Mouse (Mus musculus) CD4-positive, CD25-positive, alpha-beta regulatory T cell, adult 4 months (primary cell): ENCODE results near the gene Cntn1. TPM values are rescaled to one million over a fixed set of nuclear protein-coding genes. Genes with fewer than 3 reads are reported as not detected.

ENCODE experiments used
- ATAC-seq: one replicate; pipeline ENCODE4 v1.8.0; 2017
- polyA plus RNA-seq, 2 experiments: library from polyadenylated mRNA; unstranded; fragments of 100-300 nt; shearing (Covaris generic); gene quantifications; one replicate each; pipeline ENCODE4 v1.2.1; 2017

Gene Cntn1
- not detected for polyA plus RNA-seq

DNA sequence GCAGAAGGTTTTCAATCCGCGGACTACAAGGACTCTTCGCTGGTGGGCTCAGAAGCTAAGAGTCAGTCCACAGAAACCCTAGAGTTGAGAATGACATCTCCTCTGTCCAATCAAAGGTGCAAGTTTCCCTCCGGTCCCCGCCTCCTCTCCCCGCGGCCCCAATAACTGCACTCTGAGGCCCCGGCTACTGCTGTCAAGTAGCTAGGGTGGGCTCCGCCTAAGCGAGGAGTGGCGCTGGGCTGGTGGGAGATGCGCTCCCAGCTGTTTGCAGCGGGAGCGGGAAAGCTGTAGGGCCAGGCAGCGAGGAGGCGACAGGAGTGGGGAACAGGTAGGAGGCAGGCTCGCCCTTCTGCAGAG, at the start of gene Cntn1:
Cntn1 (plus strand) TSS at position 170 of the 357 bp plus-strand sequence.
- ATAC-seq = no peak

DNA sequence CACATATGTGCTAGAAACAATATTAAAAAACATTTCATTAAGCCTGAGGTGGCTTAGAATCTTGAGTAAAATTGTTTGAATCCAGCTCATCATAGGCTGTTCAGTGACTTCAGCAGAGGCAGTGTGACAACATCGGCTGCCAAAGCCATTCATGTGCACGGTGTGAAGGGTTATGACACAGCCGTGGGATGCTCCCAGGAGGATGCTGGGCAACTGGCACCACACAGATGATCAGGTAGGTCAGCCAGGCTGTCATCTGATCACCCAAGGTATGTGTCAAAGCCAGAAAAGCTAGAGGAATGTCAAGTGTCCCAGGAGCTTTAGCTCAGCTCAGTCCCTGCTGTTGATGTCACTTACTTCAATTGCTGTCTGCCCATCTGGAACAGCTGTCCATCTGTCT, 49.5 kb upstream of the Cntn1 start:
- no peak for ATAC-seq

DNA sequence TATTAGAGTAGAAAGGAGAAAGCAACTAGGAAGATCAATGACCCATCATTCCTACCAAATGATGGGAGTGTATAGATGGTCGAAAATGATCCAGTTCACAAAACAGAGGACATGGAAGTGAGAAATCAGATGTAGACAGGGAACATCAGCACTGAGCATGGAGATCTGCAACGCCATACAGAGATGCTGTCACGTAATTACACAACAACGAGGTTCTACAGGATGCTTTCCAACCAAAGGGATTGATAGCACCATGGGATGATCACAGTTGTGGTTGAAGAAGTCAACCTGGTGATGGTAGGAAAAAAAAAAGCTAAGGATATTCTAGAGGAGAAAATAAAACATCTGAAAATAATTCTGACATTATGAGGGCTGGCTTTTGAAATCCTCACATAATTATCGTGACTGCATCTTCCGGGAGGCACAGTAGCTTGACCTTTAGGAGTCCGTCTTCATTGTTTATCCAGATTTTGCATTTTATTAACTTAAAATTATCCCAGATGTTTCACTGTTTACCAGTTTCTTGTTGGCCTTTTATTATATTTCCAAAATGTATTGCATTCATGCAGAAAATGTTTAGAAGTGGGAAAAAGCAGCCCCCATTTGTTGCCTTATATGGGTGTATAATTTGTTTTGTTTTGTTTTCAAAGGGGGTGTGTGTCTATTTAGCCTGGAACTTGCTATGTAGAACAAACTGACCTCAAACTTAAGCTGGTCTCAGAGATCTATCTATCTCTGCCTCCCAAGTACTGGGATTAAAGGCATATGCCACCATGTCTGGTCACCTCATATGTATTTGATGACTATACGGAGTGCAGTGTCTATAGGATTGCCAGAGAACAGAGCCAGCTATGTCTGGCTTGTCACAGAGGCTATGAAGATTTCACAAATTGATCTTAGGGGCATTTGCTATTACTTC, 38.5 kb upstream of the Cntn1 start:
- no peak for ATAC-seq

DNA sequence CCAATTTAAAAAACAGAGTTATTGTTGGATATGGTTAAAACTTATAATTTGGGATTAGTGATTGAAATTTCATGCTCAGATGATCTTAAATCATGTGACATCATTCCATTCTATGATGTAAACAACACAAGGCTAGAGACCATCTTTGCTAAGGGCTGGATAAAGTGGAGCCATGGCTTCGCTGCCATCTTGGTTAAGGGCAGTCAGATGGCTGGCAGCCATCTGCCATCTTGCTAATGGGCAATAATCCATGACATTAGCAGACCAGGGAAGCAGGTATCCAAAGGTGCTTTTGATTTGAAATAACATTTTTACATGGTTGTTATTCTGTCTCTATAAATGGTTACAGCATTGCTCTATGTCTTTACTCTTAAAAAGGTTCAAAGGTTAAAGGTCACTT, 16.9 kb upstream of the Cntn1 start:
- no peak for ATAC-seq

DNA sequence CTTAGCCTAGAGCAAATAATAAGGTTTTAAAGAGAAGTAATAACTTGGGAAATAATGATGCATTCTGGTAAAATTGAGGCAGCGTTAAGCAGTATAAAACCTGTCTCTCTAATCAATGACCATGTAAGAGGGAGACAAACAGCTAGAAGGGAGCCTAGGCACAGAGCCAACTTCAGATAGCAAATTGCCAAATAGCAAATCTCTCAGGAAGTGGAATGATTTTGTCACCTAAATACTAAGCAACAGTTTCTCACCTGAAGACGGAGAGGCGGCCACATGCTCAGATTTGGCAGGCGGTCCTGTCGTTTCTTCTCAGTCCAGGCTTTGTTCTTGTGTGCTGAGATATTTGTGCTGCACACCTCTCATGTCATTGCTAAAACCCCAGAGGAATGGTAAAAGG, 8.4 kb upstream of the Cntn1 start:
- ATAC-seq = no peak

DNA sequence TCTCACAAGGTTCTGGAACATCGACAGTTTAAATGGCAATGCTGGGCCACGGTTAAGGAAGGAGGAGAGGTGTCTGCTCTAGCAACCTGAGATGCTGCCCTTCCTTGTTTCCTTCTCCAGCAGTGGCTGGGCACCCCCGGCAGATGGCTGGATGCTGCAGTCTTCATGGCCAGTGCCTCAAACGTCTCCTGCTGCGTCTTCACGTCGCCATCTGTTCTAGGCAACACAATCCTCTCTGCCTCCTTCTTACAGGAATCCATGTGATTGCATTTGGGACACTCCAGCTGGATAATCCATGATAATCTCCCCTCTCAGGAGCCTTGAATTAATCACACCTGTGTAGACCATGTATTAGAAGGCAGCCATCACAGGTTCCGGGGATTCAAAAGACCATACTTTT, 4.9 kb upstream of the Cntn1 start:
- no peak for ATAC-seq

DNA sequence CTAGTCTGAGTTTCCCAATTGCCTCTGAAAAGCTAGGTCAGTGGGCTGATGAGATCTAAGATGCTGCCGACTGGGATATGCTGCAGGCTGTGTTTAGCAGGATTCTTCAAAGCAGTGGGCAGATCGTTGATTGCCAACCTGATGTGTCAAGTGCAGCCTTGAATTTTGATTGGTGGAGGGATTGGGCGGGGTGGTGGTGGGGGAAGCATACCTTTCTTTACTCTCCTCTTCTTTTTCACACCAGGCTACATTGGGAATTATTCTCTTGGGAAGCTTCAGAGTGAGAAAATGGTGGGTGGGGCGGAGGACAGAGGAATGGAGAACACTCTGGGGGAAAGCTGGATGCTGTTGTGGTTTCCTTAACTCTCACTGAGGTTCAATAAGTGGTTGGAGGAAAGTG, 2.9 kb upstream of the Cntn1 start:
- ATAC-seq = no peak

DNA sequence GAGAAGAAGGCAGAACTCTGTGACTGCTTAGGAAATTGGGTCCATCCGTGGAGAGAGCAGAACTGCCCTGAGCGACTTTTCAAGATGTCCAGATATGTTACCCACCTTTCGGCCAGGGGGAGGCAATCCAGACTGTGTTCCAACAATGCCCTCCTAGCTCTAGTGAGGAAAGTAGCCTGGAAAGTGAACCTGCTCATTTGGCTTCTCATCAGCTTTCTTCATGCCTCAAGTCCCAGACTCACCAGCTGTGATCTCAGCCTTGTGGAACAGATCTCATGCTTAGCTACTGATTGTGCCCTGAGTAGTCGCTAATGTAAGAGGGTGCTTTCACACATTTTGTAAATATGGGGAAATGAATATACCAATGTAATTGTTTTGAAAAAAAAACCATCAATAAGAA, 2.4 kb upstream of the Cntn1 start:
- ATAC-seq = no peak

DNA sequence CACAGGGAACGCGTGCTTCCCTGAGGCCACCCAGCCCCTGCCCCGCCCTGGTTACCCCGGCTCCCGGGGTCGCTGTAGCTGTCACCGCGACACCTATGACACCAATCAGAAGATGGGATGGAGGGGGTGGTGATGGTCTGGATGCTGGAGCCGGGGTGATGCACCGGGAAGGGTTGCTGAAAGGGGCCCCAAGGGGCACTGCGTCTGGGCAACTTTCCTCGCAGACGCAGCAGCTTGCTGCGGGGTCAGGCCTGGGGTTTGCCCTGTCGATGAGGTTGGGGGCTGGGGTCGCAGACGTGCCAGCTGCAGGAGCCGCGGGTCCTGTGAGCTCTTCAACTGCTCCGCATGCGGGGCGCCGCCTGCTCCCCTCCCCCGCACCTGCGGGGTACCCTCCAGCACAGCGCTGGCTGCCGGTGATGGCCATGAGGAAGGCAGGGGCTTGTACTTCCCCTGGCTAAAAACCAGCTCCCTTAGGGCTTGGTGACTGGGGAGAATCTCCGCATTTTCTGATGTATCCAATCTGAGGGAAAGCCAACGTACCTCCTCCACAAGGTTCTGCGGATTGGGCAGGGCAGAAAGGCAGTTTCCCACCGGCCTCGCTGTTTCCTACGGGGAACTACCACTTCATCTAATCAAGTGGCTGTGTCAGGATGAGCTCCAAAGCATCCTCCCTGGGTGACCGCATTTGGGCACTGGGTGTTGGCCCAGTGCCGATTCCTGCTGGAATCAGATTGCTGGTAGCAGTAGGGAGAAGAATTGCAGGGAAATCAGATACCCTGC, 578 bp downstream of the Cntn1 start:
- ATAC-seq = no peak

DNA sequence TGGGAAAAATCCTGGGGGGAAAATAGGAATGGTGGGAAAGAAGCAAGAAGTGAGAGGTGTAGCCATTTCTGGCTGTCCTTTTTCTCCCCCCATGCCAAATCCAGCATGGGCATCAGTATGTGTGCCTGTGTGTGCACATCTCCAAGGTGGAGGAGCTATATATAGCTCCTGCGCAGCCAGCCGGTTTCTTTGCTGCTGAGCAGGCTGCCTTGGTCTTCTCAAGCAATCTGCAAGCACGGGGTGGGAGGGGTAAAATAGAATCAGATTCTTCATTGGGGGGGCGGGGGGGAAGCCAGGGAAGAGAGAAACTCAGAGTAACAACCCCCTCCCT, 1.1 kb downstream of the Cntn1 start:
- no peak for ATAC-seq

DNA sequence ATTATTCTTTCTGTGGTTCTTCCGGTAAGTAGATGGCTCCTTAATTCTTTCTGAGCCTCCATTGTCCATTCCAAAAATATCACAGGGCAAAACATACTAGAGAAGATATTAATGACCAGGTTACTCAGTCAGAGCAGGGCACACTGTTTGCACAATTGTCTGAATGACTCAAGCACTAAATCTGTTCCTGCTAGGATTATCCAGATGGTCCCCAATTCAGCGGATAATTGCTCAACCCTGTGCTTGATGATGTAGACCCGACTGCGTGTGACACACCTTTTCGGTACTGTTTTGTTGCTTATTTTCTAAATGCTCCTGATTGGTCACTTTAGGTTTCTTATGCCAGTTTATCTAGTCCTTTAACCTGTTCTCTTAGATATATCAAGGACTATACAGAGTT, 6.6 kb downstream of the Cntn1 start:
- ATAC-seq = no peak

DNA sequence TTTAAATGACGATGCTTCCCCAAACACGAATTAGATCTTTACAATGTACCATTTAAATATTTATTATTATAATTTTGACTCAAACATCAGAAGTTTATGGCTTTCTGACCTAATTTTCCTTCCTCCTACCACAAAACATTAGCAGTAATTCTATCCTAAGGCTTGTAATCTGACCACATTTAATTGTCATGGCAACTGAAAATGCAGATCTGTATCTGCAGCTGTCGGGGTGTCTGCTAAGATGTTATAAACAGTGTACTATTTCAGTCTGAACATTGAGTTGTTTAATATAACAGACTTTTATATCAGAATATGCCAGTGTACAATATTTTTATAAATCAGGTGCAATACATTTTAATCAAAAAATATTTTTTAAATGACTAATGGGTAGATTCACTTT, 10.0 kb downstream of the Cntn1 start:
- no peak for ATAC-seq

DNA sequence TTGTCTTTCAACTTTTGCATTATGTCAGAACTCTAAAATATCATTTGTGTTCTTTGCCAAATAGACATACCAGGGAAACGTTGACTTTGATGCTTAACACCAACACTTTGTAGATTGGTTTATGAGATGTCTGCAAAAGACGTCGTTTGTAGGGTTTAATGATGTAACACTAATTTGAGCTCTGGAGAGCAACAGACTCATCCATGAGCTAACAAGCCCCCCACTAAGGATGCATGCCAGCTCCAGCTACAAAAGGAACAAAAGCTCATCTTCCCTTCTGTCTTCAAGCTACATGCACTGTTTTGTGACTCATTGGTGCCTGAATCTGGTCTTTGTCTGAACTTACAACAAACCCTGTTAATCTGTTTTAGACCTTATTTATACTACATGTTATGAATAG, 28.5 kb downstream of the Cntn1 start:
- ATAC-seq = no peak

DNA sequence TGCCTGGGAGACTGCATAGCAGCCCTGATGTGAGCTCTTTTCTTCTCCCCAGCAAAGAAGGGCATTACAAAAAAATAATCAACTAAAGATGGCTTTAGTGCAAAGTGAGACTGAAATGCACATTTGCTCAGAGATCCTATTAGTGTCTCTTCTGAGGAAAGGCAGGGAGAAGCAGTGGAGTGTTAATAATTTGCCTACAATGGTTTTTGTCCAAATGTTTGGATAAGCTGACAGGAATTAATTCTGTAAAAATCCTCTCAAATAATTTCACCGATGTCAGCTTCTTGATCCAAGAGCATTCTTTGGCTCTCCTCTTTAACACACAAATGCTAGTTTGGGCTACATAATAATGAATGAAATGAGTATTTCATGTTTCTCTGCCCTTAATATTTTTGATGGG, 34.9 kb downstream of the Cntn1 start:
- ATAC-seq = no peak

DNA sequence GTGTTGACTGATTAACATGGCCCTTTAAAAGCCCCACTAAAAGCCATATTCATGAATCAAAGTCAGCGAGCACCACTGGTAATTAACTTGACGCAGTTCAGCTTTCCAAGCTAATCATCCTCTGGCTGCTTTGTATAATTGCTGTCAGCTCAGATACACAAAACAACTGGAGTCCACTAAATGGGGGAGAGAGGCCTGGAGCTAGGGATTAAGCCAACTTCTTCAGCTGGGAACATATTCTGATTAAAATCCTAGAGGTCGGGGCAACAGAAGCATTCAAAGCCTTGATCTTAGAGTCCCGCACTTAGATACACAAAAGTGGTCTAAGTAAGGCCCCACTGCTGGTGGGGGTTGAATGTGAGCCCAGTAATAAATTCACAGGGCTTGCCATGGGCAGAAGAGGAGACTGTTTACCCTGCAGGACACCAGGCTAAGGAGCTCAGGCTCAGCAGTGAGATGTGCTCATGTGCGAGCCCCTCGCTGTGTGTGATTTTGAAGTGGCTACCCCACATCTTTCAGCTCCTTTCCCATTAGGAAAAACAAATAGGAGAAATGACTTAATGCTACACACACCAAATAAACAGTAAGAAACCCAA, 36.8 kb downstream of the Cntn1 start:
- ATAC-seq = no peak

DNA sequence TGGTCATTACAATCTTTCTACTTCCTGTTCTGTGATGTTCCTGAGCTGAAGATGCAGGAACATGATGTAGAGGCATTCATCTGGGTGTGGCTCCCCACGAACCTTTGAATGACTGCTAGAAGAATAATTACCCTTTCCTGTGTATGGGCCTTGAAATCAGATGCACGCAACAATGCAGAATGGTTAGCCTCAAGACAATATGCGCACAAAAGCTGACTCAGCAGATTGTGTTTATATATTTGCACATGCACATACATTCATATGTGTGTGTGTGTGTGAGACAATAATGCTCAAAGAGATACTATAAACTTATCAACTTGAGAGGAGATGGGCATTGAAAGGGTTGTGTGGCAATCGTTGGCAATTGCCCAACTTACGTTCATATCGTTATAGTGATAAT, 39.8 kb downstream of the Cntn1 start:
- ATAC-seq = no peak

DNA sequence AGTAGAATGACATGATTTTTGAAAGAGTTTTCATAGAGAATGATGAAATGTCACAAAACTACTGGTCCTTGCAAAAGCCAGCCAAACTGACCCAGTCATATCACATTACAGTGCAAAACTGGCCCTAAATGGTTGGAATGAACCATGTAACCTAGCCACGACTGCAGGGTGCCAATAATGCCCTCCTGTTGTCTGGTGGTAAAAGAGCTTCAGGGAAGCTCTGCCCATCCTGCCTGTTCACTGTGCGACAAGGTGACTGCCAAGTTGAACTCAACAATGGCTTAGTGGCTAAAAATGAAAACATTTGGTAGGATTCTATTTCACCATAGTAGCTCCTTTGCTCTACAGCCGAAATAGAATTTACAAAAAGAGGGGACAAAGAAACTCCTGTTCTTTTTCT, 41.1 kb downstream of the Cntn1 start:
- ATAC-seq = no peak

DNA sequence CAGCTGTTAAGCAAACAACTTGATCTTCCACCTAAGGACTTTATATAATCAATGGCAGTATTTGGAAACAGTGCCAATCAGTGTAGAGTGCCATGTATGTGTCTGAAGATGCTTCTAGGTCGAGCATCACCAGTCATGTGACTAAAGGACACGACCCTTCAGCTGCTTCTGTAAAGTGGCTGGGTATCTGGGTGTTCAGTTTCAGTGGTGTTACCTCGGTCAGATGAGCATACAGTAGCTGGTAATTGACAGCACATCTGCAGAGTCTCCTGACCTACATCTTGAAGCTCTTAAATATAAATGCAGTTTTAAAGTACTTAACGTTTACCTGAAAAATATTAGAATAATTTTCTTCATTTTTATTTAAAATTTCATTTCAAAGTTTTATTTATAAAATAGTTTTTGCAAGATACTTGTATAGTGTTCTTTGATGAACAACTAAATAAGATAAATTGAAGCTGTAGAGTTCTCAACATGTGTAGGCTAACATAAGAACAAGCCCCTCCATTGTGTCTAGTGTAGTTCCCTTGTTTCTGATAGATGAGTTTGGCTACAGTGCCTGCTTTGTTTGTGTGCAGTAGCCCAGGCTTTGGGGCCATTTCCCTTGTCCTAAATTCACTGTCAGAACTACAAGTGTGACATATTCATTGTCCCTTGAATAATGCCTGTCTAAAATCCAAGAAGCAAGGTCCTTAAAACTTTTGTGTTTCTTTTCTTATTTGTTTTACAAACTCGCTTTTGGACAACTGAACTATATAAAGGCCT, 48.6 kb downstream of the Cntn1 start:
- ATAC-seq = no peak

DNA sequence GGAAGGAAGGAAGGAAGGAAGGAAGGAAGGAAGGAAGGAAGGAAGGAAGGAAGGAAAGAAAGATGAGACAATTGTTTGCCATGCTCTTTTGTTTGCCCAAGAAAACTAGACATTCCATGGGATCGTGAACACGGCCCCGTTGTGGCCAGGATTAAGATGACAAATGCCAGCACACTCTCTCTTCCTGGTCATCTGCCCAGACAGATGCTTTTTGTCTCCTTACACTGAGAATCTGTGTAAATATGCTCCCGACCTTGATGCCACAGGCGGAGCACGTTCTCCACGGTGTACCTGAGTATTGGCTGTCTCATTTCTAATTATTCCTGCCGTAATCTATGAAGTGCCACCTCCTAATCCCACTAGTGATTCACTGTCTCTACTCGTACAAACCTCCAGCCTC, 51.0 kb downstream of the Cntn1 start:
- no peak for ATAC-seq

DNA sequence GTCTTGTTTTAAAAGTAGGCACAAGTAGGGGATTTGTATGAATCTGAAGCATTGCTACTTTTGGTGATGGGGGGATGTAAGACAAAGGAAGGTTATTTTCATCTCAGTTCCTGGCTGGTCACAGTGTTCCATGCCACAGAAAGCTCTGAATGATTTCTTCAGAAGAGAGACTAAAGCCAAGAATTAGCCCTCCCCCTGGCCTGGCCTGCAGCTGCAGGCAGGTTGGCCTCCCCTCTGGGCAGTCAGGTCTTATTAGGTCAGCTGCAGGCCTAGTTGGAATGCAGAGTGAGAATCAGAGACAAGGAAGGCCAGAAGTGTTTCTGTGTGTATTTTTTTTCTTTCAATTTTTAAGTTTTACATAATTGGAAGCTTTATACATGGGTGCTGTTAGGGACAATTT, 61.5 kb downstream of the Cntn1 start:
- ATAC-seq = no peak

DNA sequence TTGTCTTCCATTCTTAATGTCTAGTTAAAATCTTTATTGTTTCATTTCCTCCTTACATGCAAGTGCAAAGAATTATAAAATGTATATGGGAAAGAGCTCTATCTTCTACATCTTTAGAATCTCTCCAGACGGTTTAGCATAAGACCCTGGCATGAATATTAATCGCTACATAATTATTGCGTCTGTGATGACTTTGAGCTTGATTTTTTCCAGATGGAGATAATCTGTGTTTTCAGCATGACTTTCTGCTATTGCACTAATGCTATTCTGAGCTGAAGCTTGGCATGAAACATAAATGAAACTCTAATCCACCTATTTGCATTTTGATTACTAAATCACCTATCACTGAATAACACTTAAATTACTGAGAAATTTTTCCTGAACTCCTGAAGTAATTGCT, 82.0 kb downstream of the Cntn1 start:
- ATAC-seq = no peak

DNA sequence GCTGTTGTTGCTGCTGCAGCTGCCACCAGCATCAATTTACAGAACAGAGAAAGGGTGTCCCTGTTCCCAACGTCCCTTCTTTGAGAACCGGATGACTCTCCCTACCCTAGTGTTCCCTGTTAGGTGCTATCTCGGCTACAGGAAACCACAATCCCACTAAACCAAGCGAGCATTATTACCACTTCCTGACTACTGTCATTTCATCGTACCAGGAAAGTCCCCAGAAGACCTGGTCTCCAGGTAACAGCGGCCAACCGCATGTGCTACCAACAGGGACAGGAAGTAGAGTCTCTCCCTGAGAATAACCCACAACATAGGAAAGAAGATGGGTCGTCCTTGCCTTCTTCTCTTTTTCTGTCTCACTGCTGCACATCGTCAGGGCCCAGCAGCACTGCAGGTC, 83.3 kb downstream of the Cntn1 start:
- ATAC-seq = peak; percentile 69

DNA sequence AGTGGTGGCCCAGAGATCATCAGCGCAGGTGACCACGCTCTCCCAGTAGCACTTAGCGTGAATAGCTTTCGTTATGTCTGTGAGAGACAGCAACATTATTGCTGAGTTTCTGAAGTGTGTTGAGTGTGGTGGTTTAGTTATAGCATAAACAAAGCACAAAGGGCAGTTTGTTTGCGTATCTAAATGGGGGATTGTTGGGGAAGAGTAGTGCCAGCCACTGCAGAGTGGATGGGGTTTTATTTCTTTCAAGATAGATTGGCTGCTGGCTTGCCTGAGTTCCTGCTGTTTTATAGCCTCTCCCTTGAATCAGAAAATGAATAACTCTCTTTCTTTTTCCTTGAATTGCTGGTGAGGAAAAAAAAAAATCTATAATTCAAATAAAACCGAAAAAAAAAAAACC, 86.1 kb downstream of the Cntn1 start:
- no peak for ATAC-seq
